Mouse (Mus musculus): ENCODE data around the gene Nsf. TPM values are rescaled to one million over a fixed set of nuclear protein-coding genes. Genes with fewer than 3 reads are reported as not detected.
A peak's percentile ranks its signal among the peaks of the same experiment; 100 is the strongest.

Nsf gene
- polyA plus RNA-seq, 1 experiment: 470 TPM

DNA sequence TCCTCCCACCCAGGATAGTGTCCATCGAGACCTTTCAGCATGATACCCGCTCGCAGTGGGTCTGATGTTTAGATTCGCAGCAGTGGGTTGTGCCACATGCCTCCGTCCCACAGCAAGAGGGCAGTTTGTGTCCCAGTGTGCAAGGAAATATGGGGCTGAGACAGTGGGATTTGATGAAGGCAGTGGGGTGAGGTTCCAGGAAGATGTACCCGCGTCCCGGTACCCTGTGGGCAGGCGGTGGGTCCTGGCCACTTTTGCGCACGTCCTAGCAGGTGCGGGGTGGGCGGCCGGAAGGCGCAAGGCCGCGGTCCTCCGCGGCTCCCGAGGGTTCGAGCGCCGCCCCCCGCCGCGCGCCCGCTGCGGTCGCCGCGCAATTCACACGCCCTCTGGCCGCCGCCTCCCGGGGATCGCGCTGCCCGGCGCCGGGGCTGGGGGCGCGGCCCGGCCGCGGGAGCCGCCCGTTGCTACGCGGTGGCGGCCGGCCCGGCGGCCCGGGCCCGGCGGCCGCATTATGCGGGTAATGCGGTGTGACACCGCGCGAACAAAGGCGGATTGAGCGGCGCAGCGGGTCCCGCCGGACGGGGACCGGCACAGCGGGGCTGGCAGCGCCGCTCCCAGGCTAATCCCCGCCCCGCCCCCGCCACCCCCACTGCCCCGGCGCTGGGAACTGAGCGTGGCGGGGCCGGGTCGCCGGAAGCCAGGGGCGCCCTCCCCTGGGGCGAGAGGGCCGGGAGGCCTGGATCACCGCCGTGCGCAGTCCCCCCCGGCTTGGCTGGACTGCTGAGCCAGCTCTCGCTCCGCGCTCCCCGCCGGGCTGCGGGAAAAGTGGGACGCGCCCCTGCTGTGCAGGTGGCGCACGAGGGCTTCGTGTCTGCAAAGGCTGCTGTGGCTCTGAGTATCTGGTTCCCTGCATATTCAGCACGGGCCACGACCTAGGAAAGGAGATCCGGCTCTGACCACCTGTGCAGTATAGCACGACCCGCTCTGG, 144.0 kb downstream of the Nsf start:
- no peak overlapping the region for H3K27ac ChIP-seq (ENCODE audit: insufficient read depth, low read length)
- peak overlapping the region; percentile 31 for H3K4me3 ChIP-seq (ENCODE audit: insufficient read depth, low read length)
- TF ChIP-seq CTCF (IDR thresholded peaks at IDR 0.05; ENCODE audit: extremely low read depth, insufficient read depth, low read length) (no peak), POLR2A (IDR thresholded peaks at IDR 0.05; ENCODE audit: extremely low read depth, insufficient read depth, low read length) (no peak)
- peaks cover 1% of the 10 kb centered on the region for H3K4me1 ChIP-seq (ENCODE audit: control insufficient read depth, insufficient read depth, low read length)

DNA sequence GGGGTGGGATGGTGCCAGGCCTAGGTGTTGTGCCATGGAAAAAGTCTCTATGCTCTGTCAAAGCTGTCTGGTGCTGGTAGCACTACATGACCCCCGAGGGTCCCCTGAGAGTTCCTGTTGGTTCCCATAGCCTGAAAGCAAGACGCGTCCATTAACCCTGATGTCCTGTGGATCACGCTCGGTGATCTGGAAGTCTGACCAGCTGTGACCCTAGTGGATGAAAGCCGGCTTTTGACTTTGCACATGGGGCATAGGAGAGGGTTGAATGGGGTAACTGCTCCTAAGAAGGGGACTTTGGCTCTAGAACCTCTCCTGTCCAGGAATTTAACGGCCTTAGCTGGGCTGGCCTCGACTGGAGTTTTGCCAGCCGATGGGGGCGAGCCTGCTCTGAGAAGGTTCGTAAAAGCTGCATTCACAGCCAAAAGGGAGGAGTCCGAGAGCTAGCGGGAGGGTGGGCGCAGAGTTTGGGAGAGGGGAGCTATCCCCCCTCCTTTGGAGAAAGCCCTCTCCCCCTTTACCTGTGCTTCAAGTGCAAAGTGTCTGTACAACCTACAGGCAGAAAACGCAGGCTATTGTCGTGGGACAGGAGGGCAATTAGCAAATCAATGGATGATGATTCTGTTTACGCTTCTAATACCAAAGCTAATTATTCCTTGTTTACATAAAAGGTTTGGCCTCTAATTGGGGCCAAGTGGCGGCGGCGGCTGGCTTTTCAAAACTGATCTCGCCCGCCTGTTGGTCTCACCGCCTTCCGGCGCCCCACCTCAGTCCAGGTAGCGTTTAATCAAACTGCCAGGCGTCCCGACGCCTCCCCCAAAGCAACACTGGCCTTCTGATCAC, 144.9 kb downstream of the Nsf start:
- H3K4me1 ChIP-seq (ENCODE audit: control insufficient read depth, insufficient read depth, low read length): peaks cover 1% of the 10 kb centered on the region
- peak overlapping the region; percentile 31 for H3K4me3 ChIP-seq (ENCODE audit: insufficient read depth, low read length)
- TF ChIP-seq CTCF (IDR thresholded peaks at IDR 0.05; ENCODE audit: extremely low read depth, insufficient read depth, low read length): no peak
- no peak for TF ChIP-seq POLR2A (IDR thresholded peaks at IDR 0.05; ENCODE audit: extremely low read depth, insufficient read depth, low read length)
- H3K27ac ChIP-seq (ENCODE audit: insufficient read depth, low read length): no peak overlapping the region

DNA sequence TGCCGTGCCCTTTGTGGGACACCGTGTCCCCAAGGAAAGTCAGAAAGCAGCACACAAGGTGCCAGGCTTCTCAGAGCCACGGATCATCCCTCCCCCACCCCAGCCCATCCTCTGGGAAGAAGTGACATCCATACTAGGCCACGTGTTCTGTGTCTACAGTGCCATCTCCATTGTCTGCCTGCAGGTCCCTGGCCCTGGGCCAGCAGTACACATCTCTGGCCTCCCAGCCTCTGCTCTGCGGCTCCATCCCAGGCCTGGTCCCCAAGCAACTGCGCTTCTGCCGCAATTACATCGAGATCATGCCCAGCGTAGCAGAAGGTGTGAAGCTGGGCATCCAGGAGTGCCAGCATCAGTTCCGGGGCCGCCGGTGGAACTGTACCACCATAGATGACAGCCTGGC, 145.9 kb downstream of the Nsf start:
- no peak overlapping the region for H3K4me3 ChIP-seq (ENCODE audit: insufficient read depth, low read length)

DNA sequence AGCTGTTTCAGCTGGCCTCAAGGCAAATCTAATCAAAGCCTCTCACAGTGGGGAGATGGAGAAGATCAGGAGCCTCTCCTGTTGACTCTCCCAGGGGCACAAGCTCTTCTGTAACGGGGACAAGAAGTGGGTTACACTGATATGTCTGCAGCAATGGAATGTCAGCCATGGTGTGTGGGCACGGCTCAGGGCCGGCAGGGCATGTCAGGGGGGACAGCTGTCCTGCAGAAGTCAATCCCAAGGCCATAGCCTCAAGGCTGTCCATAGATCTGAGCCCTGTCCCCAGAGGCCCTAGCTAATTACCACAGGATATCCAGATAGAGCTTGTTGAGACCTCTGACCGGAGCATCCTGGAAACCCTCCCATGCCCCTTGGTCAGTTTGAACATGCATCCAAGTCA, 149.1 kb downstream of the Nsf start:
- Histone ChIP-seq H3K27ac (ENCODE audit: insufficient read depth, low read length) (no peak overlapping the region), H3K4me1 (ENCODE audit: control insufficient read depth, insufficient read depth, low read length) (no peaks in the 10 kb centered on the region; the same call in 1 of the 2 replicates), H3K4me3 (ENCODE audit: insufficient read depth, low read length) (no peak overlapping the region)
- TF ChIP-seq POLR2A (IDR thresholded peaks at IDR 0.05; ENCODE audit: extremely low read depth, insufficient read depth, low read length) (no peak), CTCF (IDR thresholded peaks at IDR 0.05; ENCODE audit: extremely low read depth, insufficient read depth, low read length) (no peak)

More for the DNA sequence above, 145.9 kb downstream of the Nsf start:
- Histone ChIP-seq H3K27ac (ENCODE audit: insufficient read depth, low read length) (peak overlapping the region; percentile 61), H3K4me1 (ENCODE audit: control insufficient read depth, insufficient read depth, low read length) (peaks cover 1% of the 10 kb centered on the region)
- TF ChIP-seq CTCF (IDR thresholded peaks at IDR 0.05; ENCODE audit: extremely low read depth, insufficient read depth, low read length): no peak
- no peak for TF ChIP-seq POLR2A (IDR thresholded peaks at IDR 0.05; ENCODE audit: extremely low read depth, insufficient read depth, low read length)

DNA sequence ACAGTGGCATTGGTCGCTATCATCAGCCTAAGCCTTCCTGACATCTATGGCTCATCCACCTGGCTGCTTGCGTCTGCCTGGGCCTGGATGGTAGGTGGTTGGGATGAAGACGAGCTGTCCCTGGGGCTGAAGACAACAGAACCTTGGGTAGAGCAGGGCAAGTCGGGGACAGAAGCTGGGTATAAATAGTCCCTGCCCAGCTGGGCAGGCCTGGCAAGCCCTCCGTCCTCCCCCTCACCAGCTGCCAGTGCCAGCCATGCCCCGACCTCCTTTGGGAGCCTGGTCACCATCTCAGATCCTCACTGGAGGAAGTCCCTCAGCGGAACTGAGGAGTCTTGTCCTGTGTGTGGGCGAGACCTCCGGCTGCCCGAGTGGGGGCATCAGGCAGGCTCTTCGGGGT, 149.7 kb downstream of the Nsf start:
- H3K4me1 ChIP-seq (ENCODE audit: control insufficient read depth, insufficient read depth, low read length): no peaks in the 10 kb centered on the region
- no peak overlapping the region for H3K27ac ChIP-seq (ENCODE audit: insufficient read depth, low read length)
- no peak for TF ChIP-seq CTCF (IDR thresholded peaks at IDR 0.05; ENCODE audit: extremely low read depth, insufficient read depth, low read length)
- no peak for TF ChIP-seq POLR2A (IDR thresholded peaks at IDR 0.05; ENCODE audit: extremely low read depth, insufficient read depth, low read length)
- H3K4me3 ChIP-seq (ENCODE audit: insufficient read depth, low read length): no peak overlapping the region

DNA sequence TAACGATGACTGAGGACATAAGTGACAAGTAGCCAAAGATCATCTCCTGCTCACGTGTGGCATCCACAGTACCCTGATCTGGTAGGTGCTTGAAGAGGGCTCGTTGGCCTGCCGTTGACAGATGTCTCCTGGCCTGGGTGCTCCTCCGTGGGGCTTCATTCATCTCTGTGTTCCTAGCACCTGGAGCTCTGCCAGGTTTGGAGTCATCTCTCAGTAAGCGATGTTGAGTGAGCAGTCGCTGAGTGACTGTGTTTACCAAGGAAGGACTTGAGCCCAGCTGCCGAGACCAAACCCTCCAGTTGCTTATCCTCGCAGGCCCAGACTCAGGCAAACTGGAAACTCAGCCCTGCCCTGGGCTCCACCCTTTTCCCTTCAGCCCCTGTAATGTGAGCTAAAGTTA, 152.7 kb downstream of the Nsf start:
- no peak for TF ChIP-seq POLR2A (IDR thresholded peaks at IDR 0.05; ENCODE audit: extremely low read depth, insufficient read depth, low read length)
- no peak for TF ChIP-seq CTCF (IDR thresholded peaks at IDR 0.05; ENCODE audit: extremely low read depth, insufficient read depth, low read length)
- Histone ChIP-seq H3K4me3 (ENCODE audit: insufficient read depth, low read length) (no peak overlapping the region), H3K4me1 (ENCODE audit: control insufficient read depth, insufficient read depth, low read length) (no peaks in the 10 kb centered on the region), H3K27ac (ENCODE audit: insufficient read depth, low read length) (no peak overlapping the region)

DNA sequence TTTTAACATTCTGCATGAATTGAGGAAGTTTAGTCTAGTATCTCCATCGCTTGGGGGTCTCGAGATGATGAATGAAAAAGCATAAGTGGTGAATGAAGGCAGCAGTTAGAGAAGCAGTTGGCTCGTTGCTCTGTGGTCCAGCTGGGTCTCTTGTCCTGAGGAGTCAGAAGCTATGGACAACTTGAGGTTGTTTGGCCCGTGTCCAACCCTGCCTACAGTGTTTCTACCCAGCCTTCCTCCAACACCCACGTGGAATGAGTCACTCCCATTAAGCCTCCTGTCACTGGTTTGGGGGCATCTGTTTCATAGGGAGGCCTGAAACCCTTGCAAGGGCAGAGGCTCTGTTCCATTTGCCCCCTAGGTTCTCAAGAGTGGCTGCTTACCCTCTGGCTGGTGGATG, 163.9 kb downstream of the Nsf start:
- no peak for TF ChIP-seq CTCF (IDR thresholded peaks at IDR 0.05; ENCODE audit: extremely low read depth, insufficient read depth, low read length)
- TF ChIP-seq POLR2A (IDR thresholded peaks at IDR 0.05; ENCODE audit: extremely low read depth, insufficient read depth, low read length): no peak
- no peak overlapping the region for H3K27ac ChIP-seq (ENCODE audit: insufficient read depth, low read length)
- no peaks in the 10 kb centered on the region for H3K4me1 ChIP-seq (ENCODE audit: control insufficient read depth, insufficient read depth, low read length)
- no peak overlapping the region for H3K4me3 ChIP-seq (ENCODE audit: insufficient read depth, low read length)

DNA sequence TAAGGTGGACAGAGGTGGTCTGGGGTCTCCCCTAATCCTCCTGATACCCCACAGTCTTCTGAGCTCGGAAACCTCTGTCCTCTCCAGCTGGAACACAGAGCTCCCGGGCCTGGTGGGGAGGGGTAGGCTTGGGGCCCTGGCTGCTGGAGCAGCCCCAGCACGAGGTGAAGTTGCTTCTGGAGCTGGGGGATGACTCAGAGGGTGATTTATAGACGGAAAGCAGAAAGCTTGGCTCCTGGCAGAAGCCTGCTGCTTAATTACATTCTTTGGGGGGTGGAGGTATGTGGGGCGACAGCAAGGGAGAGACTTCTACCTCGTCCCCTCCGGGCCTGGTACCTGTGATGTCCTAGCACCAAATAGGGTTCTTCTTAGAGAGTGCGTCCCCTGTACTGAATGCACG, 173.7 kb downstream of the Nsf start:
- H3K27ac ChIP-seq (ENCODE audit: insufficient read depth, low read length): no peak overlapping the region
- peaks cover 2% of the 10 kb centered on the region for H3K4me1 ChIP-seq (ENCODE audit: control insufficient read depth, insufficient read depth, low read length)
- H3K4me3 ChIP-seq (ENCODE audit: insufficient read depth, low read length): no peak overlapping the region
- TF ChIP-seq CTCF (IDR thresholded peaks at IDR 0.05; ENCODE audit: extremely low read depth, insufficient read depth, low read length) (no peak), POLR2A (IDR thresholded peaks at IDR 0.05; ENCODE audit: extremely low read depth, insufficient read depth, low read length) (no peak)

DNA sequence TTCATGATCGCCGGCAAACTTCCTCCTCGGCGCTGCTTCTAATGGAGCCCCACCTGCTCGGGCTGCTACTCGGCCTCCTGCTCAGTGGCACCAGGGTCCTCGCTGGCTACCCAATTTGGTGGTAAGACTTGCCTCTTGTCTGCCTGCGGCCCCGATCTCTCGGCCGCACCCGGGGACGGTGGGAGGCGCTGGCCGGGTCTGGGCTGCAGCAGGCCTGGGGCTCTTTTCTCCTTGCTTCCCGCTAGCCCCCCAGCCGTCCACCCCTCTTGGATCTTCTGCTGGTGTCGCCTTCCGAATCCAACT, 179.7 kb downstream of the Nsf start:
- TF ChIP-seq POLR2A (IDR thresholded peaks at IDR 0.05; ENCODE audit: extremely low read depth, insufficient read depth, low read length) (no peak), CTCF (IDR thresholded peaks at IDR 0.05; ENCODE audit: extremely low read depth, insufficient read depth, low read length) (no peak)
- H3K27ac ChIP-seq (ENCODE audit: insufficient read depth, low read length): no peak overlapping the region
- no peaks in the 10 kb centered on the region for H3K4me1 ChIP-seq (ENCODE audit: control insufficient read depth, insufficient read depth, low read length)
- H3K4me3 ChIP-seq (ENCODE audit: insufficient read depth, low read length): no peak overlapping the region
